Mouse (Mus musculus) Muller cell, postnatal 12 days (primary cell): ENCODE measurements around the gene Cbx3.
"Not testable (repeated sequence)": the region's sequence is repeated elsewhere in the genome, so short reads cannot be mapped to it uniquely, and the experiment has no call there.

Experiments
- DNase-seq: peaks from one replicate; pipeline ENCODE4 v3.0.0-alpha.2; 2015; ENCODE audit errors: inconsistent ontology term

The Cbx3 gene

GRCm38 (mm10) chr6:51469715-51470310 lies 347 bp upstream of the Cbx3 start, which contains the start of gene Hnrnpa2b1:
Hnrnpa2b1 (minus strand) TSS chr6:51469894.
- DNase-seq, result peak; percentile 100

GRCm38 (mm10) chr6:51471179-51471505 lies 982 bp downstream of the Cbx3 start:
- DNase-seq, result no peak

- DNase-seq, result peak; percentile 29
Observed at GRCm38 (mm10) chr6:51471782-51472181, 1.6 kb downstream of the Cbx3 start.

- DNase-seq, result peak; percentile 53
Observed at GRCm38 (mm10) chr6:51472213-51472612, 2.1 kb downstream of the Cbx3 start.

- DNase-seq, result no peak
Observed at GRCm38 (mm10) chr6:51479136-51479731, 9.1 kb downstream of the Cbx3 start.

- no peak for DNase-seq
Observed at GRCm38 (mm10) chr6:51481548-51481947, 11.4 kb downstream of the Cbx3 start.

GRCm38 (mm10) chr6:51483861-51484260 lies 13.7 kb downstream of the Cbx3 start:
- no peak for DNase-seq

- not testable (repeated sequence) for DNase-seq
Observed at GRCm38 (mm10) chr6:51484556-51484955, 14.4 kb downstream of the Cbx3 start.

GRCm38 (mm10) chr6:51485646-51486045 lies 15.5 kb downstream of the Cbx3 start:
- DNase-seq, result no peak

GRCm38 (mm10) chr6:51486076-51486710 lies 16.0 kb downstream of the Cbx3 start:
- DNase-seq, result no peak

- DNase-seq, result no peak
Observed at GRCm38 (mm10) chr6:51486731-51487130, 16.6 kb downstream of the Cbx3 start.

GRCm38 (mm10) chr6:51489787-51490186 lies 19.6 kb downstream of the Cbx3 start:
- DNase-seq, result peak; percentile 79

GRCm38 (mm10) chr6:51497321-51498111 lies 27.4 kb downstream of the Cbx3 start:
- no peak for DNase-seq

GRCm38 (mm10) chr6:51505671-51506070 lies 35.5 kb downstream of the Cbx3 start:
- DNase-seq, result no peak

- DNase-seq, result no peak
Observed at GRCm38 (mm10) chr6:51507556-51507955, 37.4 kb downstream of the Cbx3 start.

GRCm38 (mm10) chr6:51508750-51509648 lies 38.8 kb downstream of the Cbx3 start:
- peak; percentile 70 for DNase-seq

GRCm38 (mm10) chr6:51510094-51510493 lies 39.9 kb downstream of the Cbx3 start:
- DNase-seq, result peak; percentile 31

GRCm38 (mm10) chr6:51510946-51511345 lies 40.8 kb downstream of the Cbx3 start:
- no peak for DNase-seq

GRCm38 (mm10) chr6:51513745-51514144 lies 43.6 kb downstream of the Cbx3 start:
- DNase-seq, result no peak

GRCm38 (mm10) chr6:51514860-51515259 lies 44.7 kb downstream of the Cbx3 start:
- no peak for DNase-seq

GRCm38 (mm10) chr6:51523310-51523709 lies 53.1 kb downstream of the Cbx3 start:
- no peak for DNase-seq
